Mouse (Mus musculus): ENCODE data around the gene Cela3b. TPM values are rescaled to one million over a fixed set of nuclear protein-coding genes. Genes with fewer than 3 reads are reported as not detected.

Cela3b gene
- polyA plus RNA-seq, 1 experiment: not detected

DNA sequence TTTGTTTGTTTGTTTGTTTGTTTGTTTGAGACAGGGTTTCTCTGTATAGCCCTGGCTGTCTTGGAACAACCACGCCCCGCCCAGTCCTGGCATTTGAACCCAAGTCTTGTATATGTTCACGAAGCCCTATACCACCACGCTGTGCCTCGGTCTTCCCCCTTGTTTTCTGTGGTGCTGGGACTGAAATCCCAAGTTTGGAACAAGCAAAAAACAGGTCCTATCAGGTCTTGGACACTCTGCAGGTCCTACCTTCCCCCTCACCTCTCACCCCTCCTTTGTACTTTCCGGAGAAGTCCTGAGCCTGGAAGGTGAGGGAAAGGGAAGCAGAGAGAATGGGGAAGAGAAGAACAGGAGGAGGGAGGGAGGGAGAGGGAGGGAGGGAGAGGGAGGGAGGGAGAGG is 21.9 kb upstream of the Cela3b start:
- peaks cover 16% of the 10 kb centered on the region for H3K4me1 ChIP-seq (ENCODE audit: control insufficient read depth, insufficient read depth, low read length)
- no peak overlapping the region for H3K27ac ChIP-seq (ENCODE audit: insufficient read depth, low read length)
- TF ChIP-seq CTCF (IDR thresholded peaks at IDR 0.05; ENCODE audit: borderline replicate concordance, insufficient read depth, low read length) (no peak), POLR2A (IDR thresholded peaks at IDR 0.05; ENCODE audit: low read depth, low read length) (no peak)
- H3K4me3 ChIP-seq (ENCODE audit: insufficient read depth, low read length): no peak overlapping the region

DNA sequence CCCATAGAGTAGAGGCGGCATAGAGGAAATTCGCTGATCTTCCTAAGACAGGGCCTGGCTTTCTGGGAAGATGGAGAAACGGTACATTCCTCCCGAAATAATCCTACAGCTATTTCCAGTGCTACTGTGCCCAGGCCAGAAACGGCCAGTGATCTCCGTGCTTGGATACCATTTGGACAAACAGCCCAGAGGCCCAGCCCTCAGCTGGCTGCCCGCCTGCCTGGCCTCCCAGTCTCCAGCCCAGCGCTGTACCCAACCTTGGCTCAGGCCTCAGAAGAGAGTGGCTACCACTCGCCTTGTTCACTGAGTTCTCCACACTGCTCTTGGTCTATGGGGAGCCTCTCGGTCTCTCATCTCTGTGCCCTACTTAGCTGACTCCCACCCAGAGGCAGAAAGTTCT is 19.4 kb upstream of the Cela3b start:
- Histone ChIP-seq H3K27ac (ENCODE audit: insufficient read depth, low read length) (peak overlapping the region; percentile 71), H3K4me1 (ENCODE audit: control insufficient read depth, insufficient read depth, low read length) (peaks cover 16% of the 10 kb centered on the region), H3K4me3 (ENCODE audit: insufficient read depth, low read length) (no peak overlapping the region)
- no peak for TF ChIP-seq POLR2A (IDR thresholded peaks at IDR 0.05; ENCODE audit: low read depth, low read length)
- TF ChIP-seq CTCF (IDR thresholded peaks at IDR 0.05; ENCODE audit: borderline replicate concordance, insufficient read depth, low read length): no peak

- H3K4me3 ChIP-seq (ENCODE audit: insufficient read depth, low read length): no peak overlapping the region
- TF ChIP-seq CTCF (IDR thresholded peaks at IDR 0.05; ENCODE audit: borderline replicate concordance, insufficient read depth, low read length) (no peak), POLR2A (IDR thresholded peaks at IDR 0.05; ENCODE audit: low read depth, low read length) (no peak)
- peaks cover 16% of the 10 kb centered on the region for H3K4me1 ChIP-seq (ENCODE audit: control insufficient read depth, insufficient read depth, low read length)
- H3K27ac ChIP-seq (ENCODE audit: insufficient read depth, low read length): peak overlapping the region; percentile 71
These were observed 18.8 kb upstream of the Cela3b start for GRCm38 (mm10) chr4:137449132-137449531.

- H3K27ac ChIP-seq (ENCODE audit: insufficient read depth, low read length): peak overlapping the region; percentile 71
- no peak overlapping the region for H3K4me3 ChIP-seq (ENCODE audit: insufficient read depth, low read length)
- TF ChIP-seq CTCF (IDR thresholded peaks at IDR 0.05; ENCODE audit: borderline replicate concordance, insufficient read depth, low read length) (no peak), POLR2A (IDR thresholded peaks at IDR 0.05; ENCODE audit: low read depth, low read length) (no peak; the same call in 1 of the 2 replicates)
- peaks cover 16% of the 10 kb centered on the region for H3K4me1 ChIP-seq (ENCODE audit: control insufficient read depth, insufficient read depth, low read length)
These were observed 18.3 kb upstream of the Cela3b start for GRCm38 (mm10) chr4:137448641-137449040.

DNA sequence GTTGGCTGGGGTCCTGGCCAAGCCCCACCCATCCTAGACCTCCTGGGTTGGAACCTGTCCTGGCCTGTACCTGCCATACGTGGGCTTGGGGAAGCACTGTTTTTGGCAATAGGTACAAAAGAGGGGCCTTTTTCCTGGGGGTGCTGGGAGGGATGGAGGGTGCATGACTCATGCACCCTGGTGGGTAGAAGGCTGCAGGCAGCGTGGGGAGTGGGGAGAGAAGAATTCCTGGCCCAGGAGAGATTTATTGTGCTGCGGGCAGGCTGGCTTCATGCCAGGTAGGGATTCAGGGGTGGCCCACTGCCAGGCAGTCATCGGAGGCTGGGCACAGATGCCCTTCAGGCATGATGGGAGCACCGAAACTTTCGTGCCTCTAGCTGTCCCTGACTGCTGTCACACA is 17.9 kb upstream of the Cela3b start:
- peaks cover 16% of the 10 kb centered on the region for H3K4me1 ChIP-seq (ENCODE audit: control insufficient read depth, insufficient read depth, low read length)
- no peak overlapping the region for H3K4me3 ChIP-seq (ENCODE audit: insufficient read depth, low read length)
- no peak for TF ChIP-seq POLR2A (IDR thresholded peaks at IDR 0.05; ENCODE audit: low read depth, low read length)
- no peak for TF ChIP-seq CTCF (IDR thresholded peaks at IDR 0.05; ENCODE audit: borderline replicate concordance, insufficient read depth, low read length)
- H3K27ac ChIP-seq (ENCODE audit: insufficient read depth, low read length): peak overlapping the region; percentile 71

- Histone ChIP-seq H3K4me1 (ENCODE audit: control insufficient read depth, insufficient read depth, low read length) (peaks cover 16% of the 10 kb centered on the region), H3K27ac (ENCODE audit: insufficient read depth, low read length) (peak overlapping the region; percentile 71), H3K4me3 (ENCODE audit: insufficient read depth, low read length) (no peak overlapping the region)
- no peak for TF ChIP-seq POLR2A (IDR thresholded peaks at IDR 0.05; ENCODE audit: low read depth, low read length)
- TF ChIP-seq CTCF (IDR thresholded peaks at IDR 0.05; ENCODE audit: borderline replicate concordance, insufficient read depth, low read length): no peak
These were observed 17.2 kb upstream of the Cela3b start for GRCm38 (mm10) chr4:137447363-137448196.

GRCm38 (mm10) chr4:137445881-137446280 is 15.5 kb upstream of the Cela3b start:
- H3K4me1 ChIP-seq (ENCODE audit: control insufficient read depth, insufficient read depth, low read length): peaks cover 16% of the 10 kb centered on the region
- no peak overlapping the region for H3K4me3 ChIP-seq (ENCODE audit: insufficient read depth, low read length)
- no peak overlapping the region for H3K27ac ChIP-seq (ENCODE audit: insufficient read depth, low read length)
- TF ChIP-seq POLR2A (IDR thresholded peaks at IDR 0.05; ENCODE audit: low read depth, low read length): no peak
- TF ChIP-seq CTCF (IDR thresholded peaks at IDR 0.05; ENCODE audit: borderline replicate concordance, insufficient read depth, low read length): no peak

GRCm38 (mm10) chr4:137443625-137444024 is 13.3 kb upstream of the Cela3b start:
- 0 out of 2 replicates have a peak, but pooled peaks have one; percentile 19 for TF ChIP-seq CTCF (IDR thresholded peaks at IDR 0.05; ENCODE audit: borderline replicate concordance, insufficient read depth, low read length)
- TF ChIP-seq POLR2A (IDR thresholded peaks at IDR 0.05; ENCODE audit: low read depth, low read length): no peak
- Histone ChIP-seq H3K4me1 (ENCODE audit: control insufficient read depth, insufficient read depth, low read length) (peaks cover 8% of the 10 kb centered on the region), H3K4me3 (ENCODE audit: insufficient read depth, low read length) (no peak overlapping the region), H3K27ac (ENCODE audit: insufficient read depth, low read length) (no peak overlapping the region)

DNA sequence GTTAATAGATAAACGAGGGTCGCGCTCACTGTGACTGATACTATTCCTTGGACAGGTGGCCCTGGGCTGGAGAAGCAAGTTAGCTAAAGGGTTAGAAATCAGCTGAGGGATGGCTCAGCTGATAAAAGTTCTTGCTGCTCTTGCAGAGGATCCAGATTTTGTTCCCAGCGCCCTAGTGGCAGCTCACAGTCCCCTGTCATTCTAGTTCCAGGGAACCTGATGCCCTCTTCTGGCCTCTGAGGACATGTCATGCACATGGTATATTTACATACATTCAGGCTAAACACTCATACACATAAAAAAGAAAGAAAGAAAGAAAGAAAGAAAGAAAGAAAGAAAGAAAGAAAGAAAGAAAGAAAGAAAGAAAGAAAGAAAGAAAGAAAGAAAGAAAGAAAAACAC is 11.0 kb upstream of the Cela3b start:
- Histone ChIP-seq H3K27ac (ENCODE audit: insufficient read depth, low read length) (no peak overlapping the region), H3K4me3 (ENCODE audit: insufficient read depth, low read length) (no peak overlapping the region), H3K4me1 (ENCODE audit: control insufficient read depth, insufficient read depth, low read length) (no peaks in the 10 kb centered on the region)
- no peak for TF ChIP-seq CTCF (IDR thresholded peaks at IDR 0.05; ENCODE audit: borderline replicate concordance, insufficient read depth, low read length)
- TF ChIP-seq POLR2A (IDR thresholded peaks at IDR 0.05; ENCODE audit: low read depth, low read length): no peak

DNA sequence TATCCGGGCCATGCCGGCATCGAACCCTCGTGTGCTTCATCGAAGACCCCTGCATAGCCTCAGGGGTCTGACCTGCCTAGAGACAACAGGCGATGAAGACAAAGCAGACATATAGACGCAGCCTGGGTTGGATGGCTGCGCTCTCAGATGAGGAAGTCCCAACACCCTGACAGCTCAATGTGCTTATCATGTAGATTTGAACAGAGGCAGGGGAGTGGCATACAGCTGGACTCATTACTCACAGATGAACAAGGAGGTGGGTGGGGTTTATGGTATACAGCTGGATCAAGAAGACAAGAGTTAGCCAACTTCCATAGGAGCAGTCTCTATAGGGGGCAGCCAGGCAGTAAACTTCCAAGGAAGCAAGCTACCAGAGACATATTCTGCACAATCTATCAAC is 8.5 kb upstream of the Cela3b start:
- no peak for TF ChIP-seq POLR2A (IDR thresholded peaks at IDR 0.05; ENCODE audit: low read depth, low read length)
- H3K4me3 ChIP-seq (ENCODE audit: insufficient read depth, low read length): no peak overlapping the region
- H3K4me1 ChIP-seq (ENCODE audit: control insufficient read depth, insufficient read depth, low read length): no peaks in the 10 kb centered on the region
- no peak overlapping the region for H3K27ac ChIP-seq (ENCODE audit: insufficient read depth, low read length)
